Mouse (Mus musculus) forebrain, embryonic 14.5 days (tissue): Measurements from ENCODE around the gene Lsm12. TPM values are rescaled to one million over a fixed set of nuclear protein-coding genes. Genes with fewer than 3 reads are reported as not detected.

Experiments
- ATAC-seq: fragments of 200-750 bp; cut with Nextera tagmentation; 2 replicates; pipeline ENCODE4 v1.8.0; 2017; ENCODE audit warnings: mild to moderate bottlenecking, moderate library complexity
- DNase-seq: peaks from one replicate; pipeline ENCODE4 v3.0.0-alpha.2; 2015; ENCODE audit warnings: low spot score
- H3K27ac ChIP-seq: fragments of 300-500 bp; sonication (generic); 2 replicates; pipeline ENCODE4 v1.5.1; 2014; ENCODE audit warnings: low read depth, mild to moderate bottlenecking, control low read depth, low read length, moderate library complexity
- H3K27me3 ChIP-seq: fragments of 300-500 bp; sonication (generic); replicated peaks from 2 replicates; pipeline ENCODE4 v1.6.1; 2014; ENCODE audit warnings: low read length, control low read depth, mixed read lengths; ENCODE audit not compliant: control insufficient read depth, insufficient read depth
- H3K36me3 ChIP-seq: fragments of 300-500 bp; sonication (generic); 2 replicates; pipeline ENCODE4 v1.6.1; 2014; ENCODE audit warnings: low read length, control low read depth; ENCODE audit not compliant: control insufficient read depth, insufficient read depth
- H3K4me1 ChIP-seq: fragments of 300-500 bp; sonication (generic); 2 replicates; pipeline ENCODE4 v1.6.1; 2014; ENCODE audit warnings: antibody characterized with exemption, low read length, control low read depth; ENCODE audit not compliant: control insufficient read depth, insufficient read depth
- H3K4me2 ChIP-seq: fragments of 300-500 bp; sonication (generic); 2 replicates; pipeline ENCODE4 v1.6.1; 2014; ENCODE audit warnings: mild to moderate bottlenecking, control low read depth, low read length
- H3K4me3 ChIP-seq: fragments of 300-500 bp; sonication (generic); 2 replicates; pipeline ENCODE4 v1.5.1; 2014; ENCODE audit warnings: low read depth, low read length, control low read depth
- H3K9ac ChIP-seq: fragments of 300-500 bp; sonication (generic); 2 replicates; pipeline ENCODE4 v1.6.1; 2014; ENCODE audit warnings: mild to moderate bottlenecking, low read length, control low read depth, moderate library complexity
- H3K9me3 ChIP-seq: fragments of 300-500 bp; sonication (generic); replicated peaks from 2 replicates; pipeline ENCODE4 v1.6.1; 2016; ENCODE audit warnings: low read length, control low read depth, mixed read lengths; ENCODE audit not compliant: control insufficient read depth
- WGBS: fragments of 180-500 bp; shearing (Covaris S2); extraction: QIAGEN DNeasy Blood & Tissue Kit; methylation state at CpG from one replicate; pipeline ENCODE4 v1.1.7; 2014; 5-methylcytosine and 5-hydroxymethylcytosine counted together
- polyA plus RNA-seq: library from polyadenylated mRNA; unstranded; fragments of >200 nt; fragmentation: Nextera tagmentation; extraction: Ambion mirVana; gene quantifications from 2 replicates; pipeline ENCODE4 v1.2.1, GENCODE M21; 2014

Gene Lsm12
- polyA plus RNA-seq, 1 experiment from 2014 or later, result 93.7 TPM

- WGBS, result 15% methylated on average over 34 of the region's 34 CpGs
- no peak overlapping the region for H3K4me2 ChIP-seq
- H3K27me3 ChIP-seq, result peaks cover 62% of the 10 kb centered on the region
- no peak for DNase-seq
- H3K4me3 ChIP-seq, result no peak overlapping the region
- no peak overlapping the region for H3K27ac ChIP-seq
- H3K9me3 ChIP-seq, result no peaks in the 10 kb centered on the region
- no peaks in the 10 kb centered on the region for H3K4me1 ChIP-seq
- no peak overlapping the region for H3K9ac ChIP-seq
- no peak for ATAC-seq
- H3K36me3 ChIP-seq, result 0 out of 2 replicates have a peak, but pooled peaks cover under 1% of the 10 kb centered on the region
Observed at GRCm38 (mm10) chr11:102147213-102147989, 37.7 kb downstream of the Lsm12 start.

GRCm38 (mm10) chr11:102146531-102146930 is 38.6 kb downstream of the Lsm12 start:
- 7% methylated on average over 17 of the region's 17 CpGs for WGBS
- Histone ChIP-seq H3K4me2 (no peak overlapping the region), H3K4me1 (no peaks in the 10 kb centered on the region), H3K36me3 (no peaks in the 10 kb centered on the region), H3K27me3 (peaks cover 62% of the 10 kb centered on the region), H3K9ac (no peak overlapping the region), H3K9me3 (no peaks in the 10 kb centered on the region), H3K27ac (no peak overlapping the region), H3K4me3 (no peak overlapping the region)
- DNase-seq, result no peak
- ATAC-seq, result no peak

GRCm38 (mm10) chr11:102146005-102146404 is 39.1 kb downstream of the Lsm12 start:
- Histone ChIP-seq H3K27ac (no peak overlapping the region), H3K4me1 (no peaks in the 10 kb centered on the region), H3K4me3 (no peak overlapping the region), H3K27me3 (peaks cover 62% of the 10 kb centered on the region), H3K4me2 (no peak overlapping the region), H3K9ac (no peak overlapping the region), H3K9me3 (no peaks in the 10 kb centered on the region), H3K36me3 (no peaks in the 10 kb centered on the region)
- DNase-seq (no peak), ATAC-seq (no peak)
- WGBS, result 8% methylated on average over 16 of the region's 16 CpGs

- Histone ChIP-seq H3K9ac (no peak within 1 kb of the TSS), H3K27me3 (peaks cover 62% of the 10 kb centered on the region), H3K4me3 (peak within 1 kb of the TSS; percentile 11; the same call in 1 of the 2 replicates), H3K9me3 (no peaks in the 10 kb centered on the region), H3K4me2 (peak within 1 kb of the TSS; percentile 31), H3K4me1 (no peaks in the 10 kb centered on the region), H3K27ac (no peak within 1 kb of the TSS), H3K36me3 (no peaks in the 10 kb centered on the region)
- ATAC-seq, result no peak
- WGBS, result 3% methylated on average over 38 of the region's 50 CpGs
- no peak for DNase-seq
Observed at GRCm38 (mm10) chr11:102145471-102146001, 39.6 kb downstream of the Lsm12 start, which contains the start of gene Nags. Nags (plus strand) TSS chr11:102145513.

GRCm38 (mm10) chr11:102144957-102145470 is 40.1 kb downstream of the Lsm12 start:
- 24% methylated on average over 13 of the region's 13 CpGs for WGBS
- H3K9me3 ChIP-seq, result no peaks in the 10 kb centered on the region

GRCm38 (mm10) chr11:102142355-102142754 is 42.7 kb downstream of the Lsm12 start:
- H3K4me1 ChIP-seq, result 0 out of 2 replicates have a peak, but pooled peaks cover 3% of the 10 kb centered on the region
- no peak overlapping the region for H3K4me2 ChIP-seq
- peaks cover 45% of the 10 kb centered on the region for H3K27me3 ChIP-seq
- no peak overlapping the region for H3K4me3 ChIP-seq
- H3K36me3 ChIP-seq, result no peaks in the 10 kb centered on the region
- no peaks in the 10 kb centered on the region for H3K9me3 ChIP-seq
- WGBS, result 71% methylated on average over 7 of the region's 7 CpGs
- no peak for ATAC-seq
- H3K9ac ChIP-seq, result no peak overlapping the region
- H3K27ac ChIP-seq, result no peak overlapping the region
- no peak for DNase-seq

More at GRCm38 (mm10) chr11:102144957-102145470, 40.1 kb downstream of the Lsm12 start:
- H3K27ac ChIP-seq, result no peak overlapping the region
- H3K4me2 ChIP-seq, result peak overlapping the region; percentile 31
- no peaks in the 10 kb centered on the region for H3K4me1 ChIP-seq
- no peak for ATAC-seq
- H3K9ac ChIP-seq, result no peak overlapping the region
- DNase-seq, result no peak
- no peak overlapping the region for H3K4me3 ChIP-seq
- H3K27me3 ChIP-seq, result peaks cover 62% of the 10 kb centered on the region
- H3K36me3 ChIP-seq, result no peaks in the 10 kb centered on the region

- Histone ChIP-seq H3K9me3 (no peaks in the 10 kb centered on the region), H3K27me3 (peaks cover 26% of the 10 kb centered on the region), H3K4me2 (no peak overlapping the region), H3K36me3 (no peaks in the 10 kb centered on the region), H3K4me3 (no peak overlapping the region), H3K4me1 (0 out of 2 replicates have a peak, but pooled peaks cover 3% of the 10 kb centered on the region), H3K27ac (no peak overlapping the region), H3K9ac (no peak overlapping the region)
- 5% methylated on average over 5 of the region's 5 CpGs for WGBS
- DNase-seq (peak; percentile 76), ATAC-seq (no peak)
Observed at GRCm38 (mm10) chr11:102140508-102140907, 44.6 kb downstream of the Lsm12 start.

GRCm38 (mm10) chr11:102138447-102138740 is 46.7 kb downstream of the Lsm12 start:
- DNase-seq (peak; percentile 88), ATAC-seq (peak; percentile 66)
- under 1% methylated on average over 18 of the region's 18 CpGs for WGBS
- Histone ChIP-seq H3K4me2 (peak overlapping the region; percentile 50), H3K4me3 (no peak overlapping the region), H3K9me3 (no peaks in the 10 kb centered on the region), H3K4me1 (0 out of 2 replicates have a peak, but pooled peaks cover 3% of the 10 kb centered on the region), H3K27me3 (peaks cover 7% of the 10 kb centered on the region), H3K27ac (no peak overlapping the region), H3K36me3 (no peaks in the 10 kb centered on the region), H3K9ac (peak overlapping the region; percentile 35; the same call in 1 of the 2 replicates)
